Mouse (Mus musculus) liver, embryonic 11.5 days (tissue): Measurements from ENCODE around the gene Spock2. TPM values are rescaled to one million over a fixed set of nuclear protein-coding genes. Genes with fewer than 3 reads are reported as not detected.

Experiments
- ATAC-seq: fragments of 200-750 bp; cut with Nextera tagmentation; replicated peaks from 2 replicates; pipeline ENCODE4 v1.8.0; 2017; ENCODE audit warnings: moderate number of reproducible peaks, mild to moderate bottlenecking, moderate TSS enrichment, moderate library complexity; ENCODE audit not compliant: low FRiP score
- DNase-seq: peaks from one replicate; pipeline ENCODE4 v3.0.0-alpha.2; 2017; ENCODE audit warnings: low spot score
- H3K27ac ChIP-seq: fragments of 300-500 bp; sonication (generic); 2 replicates; pipeline ENCODE4 v1.5.1; 2014; ENCODE audit warnings: mild to moderate bottlenecking, low read depth, low read length, control low read depth
- H3K27me3 ChIP-seq: fragments of 300-500 bp; sonication (generic); replicated peaks from 2 replicates; pipeline ENCODE4 v1.6.1; 2014; ENCODE audit warnings: low read length, mixed read lengths; ENCODE audit not compliant: control insufficient read depth, insufficient read depth
- H3K36me3 ChIP-seq: fragments of 300-500 bp; sonication (generic); 2 replicates; pipeline ENCODE4 v1.6.1; 2014; ENCODE audit warnings: mild to moderate bottlenecking, low read length, moderate library complexity, mixed read lengths; ENCODE audit not compliant: control insufficient read depth, insufficient read depth
- H3K4me1 ChIP-seq: fragments of 300-500 bp; sonication (generic); replicated peaks from 2 replicates; pipeline ENCODE4 v1.6.1; 2014; ENCODE audit warnings: low read length, mixed read lengths; ENCODE audit not compliant: control insufficient read depth, insufficient read depth
- H3K4me2 ChIP-seq: fragments of 300-500 bp; sonication (generic); 2 replicates; pipeline ENCODE4 v1.6.1; 2014; ENCODE audit warnings: mild to moderate bottlenecking, control low read depth, moderate library complexity
- H3K4me3 ChIP-seq: fragments of 300-500 bp; sonication (generic); 2 replicates; pipeline ENCODE4 v1.5.1; 2014; ENCODE audit warnings: low read depth, low read length, control low read depth
- H3K9ac ChIP-seq: fragments of 300-500 bp; sonication (generic); 2 replicates; pipeline ENCODE4 v1.6.1; 2014; ENCODE audit warnings: low read depth, low read length, control low read depth
- H3K9me3 ChIP-seq: fragments of 300-500 bp; sonication (generic); 2 replicates; pipeline ENCODE4 v1.6.1; 2016; ENCODE audit warnings: low read length, inconsistent platforms, mixed read lengths; ENCODE audit not compliant: control insufficient read depth
- WGBS: fragments of 180-500 bp; shearing (Covaris S2); extraction: QIAGEN DNeasy Blood & Tissue Kit; methylation state at CpG from one replicate; pipeline ENCODE4 v1.1.7; 2014; 5-methylcytosine and 5-hydroxymethylcytosine counted together
- polyA plus RNA-seq: library from polyadenylated mRNA; unstranded; fragments of >200 nt; fragmentation: Nextera tagmentation; extraction: Ambion mirVana; gene quantifications from 2 replicates; pipeline ENCODE4 v1.2.1, GENCODE M21; 2014

The Spock2 gene
- polyA plus RNA-seq, 1 experiment from 2014 or later: 0.44 TPM

- WGBS: 83% methylated on average over 10 of the region's 10 CpGs
- no peak overlapping the region for H3K27ac ChIP-seq
- H3K4me3 ChIP-seq: no peak overlapping the region
- H3K9ac ChIP-seq: no peak overlapping the region
- H3K4me1 ChIP-seq: peaks cover 14% of the 10 kb centered on the region
- H3K9me3 ChIP-seq: no peaks in the 10 kb centered on the region
- peaks cover 59% of the 10 kb centered on the region for H3K27me3 ChIP-seq
- DNase-seq (no peak), ATAC-seq (no peak)
- no peaks in the 10 kb centered on the region for H3K36me3 ChIP-seq
- no peak overlapping the region for H3K4me2 ChIP-seq
These were observed 5.0 kb downstream of the Spock2 start for GRCm38 (mm10) chr10:60110908-60111475.

- DNase-seq (no peak), ATAC-seq (no peak)
- peaks cover 33% of the 10 kb centered on the region for H3K27me3 ChIP-seq
- WGBS: 76% methylated on average over 9 of the region's 9 CpGs
- H3K27ac ChIP-seq: no peak overlapping the region
- H3K36me3 ChIP-seq: no peaks in the 10 kb centered on the region
- H3K4me1 ChIP-seq: no peaks in the 10 kb centered on the region
- no peaks in the 10 kb centered on the region for H3K9me3 ChIP-seq
- H3K4me2 ChIP-seq: no peak overlapping the region
- no peak overlapping the region for H3K4me3 ChIP-seq
- H3K9ac ChIP-seq: no peak overlapping the region
These were observed 8.1 kb downstream of the Spock2 start for GRCm38 (mm10) chr10:60113965-60114690.

- 10% methylated on average over 14 of the region's 14 CpGs for WGBS
- H3K27me3 ChIP-seq: peaks cover 22% of the 10 kb centered on the region
- peak overlapping the region; percentile 3; the same call in 1 of the 2 replicates for H3K4me2 ChIP-seq
- no peaks in the 10 kb centered on the region for H3K9me3 ChIP-seq
- H3K4me1 ChIP-seq: no peaks in the 10 kb centered on the region
- no peak overlapping the region for H3K4me3 ChIP-seq
- H3K9ac ChIP-seq: no peak overlapping the region
- no peak overlapping the region for H3K27ac ChIP-seq
- no peak for ATAC-seq
- H3K36me3 ChIP-seq: no peaks in the 10 kb centered on the region
- DNase-seq: peak; percentile 38
These were observed 9.5 kb downstream of the Spock2 start for GRCm38 (mm10) chr10:60115345-60116185.

GRCm38 (mm10) chr10:60116997-60117396 is 11.0 kb downstream of the Spock2 start:
- Histone ChIP-seq H3K4me2 (no peak overlapping the region), H3K9me3 (no peaks in the 10 kb centered on the region), H3K27ac (no peak overlapping the region), H3K27me3 (peaks cover 15% of the 10 kb centered on the region), H3K4me3 (no peak overlapping the region), H3K9ac (no peak overlapping the region), H3K36me3 (no peaks in the 10 kb centered on the region), H3K4me1 (no peaks in the 10 kb centered on the region)
- no peak for DNase-seq
- 51% methylated on average over 4 of the region's 4 CpGs for WGBS
- no peak for ATAC-seq

GRCm38 (mm10) chr10:60118464-60118863 is 12.4 kb downstream of the Spock2 start:
- WGBS: 59% methylated on average over 7 of the region's 7 CpGs
- no peaks in the 10 kb centered on the region for H3K4me1 ChIP-seq
- DNase-seq: no peak
- no peaks in the 10 kb centered on the region for H3K36me3 ChIP-seq
- no peak overlapping the region for H3K9ac ChIP-seq
- H3K9me3 ChIP-seq: no peaks in the 10 kb centered on the region
- no peak overlapping the region for H3K4me3 ChIP-seq
- H3K27me3 ChIP-seq: peaks cover 15% of the 10 kb centered on the region
- no peak overlapping the region for H3K27ac ChIP-seq
- no peak overlapping the region for H3K4me2 ChIP-seq
- ATAC-seq: no peak

- DNase-seq (no peak), ATAC-seq (no peak)
- WGBS: 78% methylated on average over 4 of the region's 4 CpGs
- no peaks in the 10 kb centered on the region for H3K9me3 ChIP-seq
- H3K4me3 ChIP-seq: no peak overlapping the region
- H3K4me2 ChIP-seq: no peak overlapping the region
- H3K4me1 ChIP-seq: no peaks in the 10 kb centered on the region; the same call in 1 of the 2 replicates
- H3K36me3 ChIP-seq: no peaks in the 10 kb centered on the region
- H3K9ac ChIP-seq: no peak overlapping the region
- no peak overlapping the region for H3K27ac ChIP-seq
- peaks cover 5% of the 10 kb centered on the region; the same call in 1 of the 2 replicates for H3K27me3 ChIP-seq
These were observed 14.6 kb downstream of the Spock2 start for GRCm38 (mm10) chr10:60120630-60121029.

GRCm38 (mm10) chr10:60124078-60124477 is 18.1 kb downstream of the Spock2 start:
- Histone ChIP-seq H3K36me3 (no peaks in the 10 kb centered on the region), H3K4me1 (no peaks in the 10 kb centered on the region; the same call in 1 of the 2 replicates), H3K27me3 (peaks cover 3% of the 10 kb centered on the region; the same call in 1 of the 2 replicates), H3K27ac (no peak overlapping the region), H3K9me3 (no peaks in the 10 kb centered on the region), H3K4me2 (no peak overlapping the region), H3K9ac (no peak overlapping the region), H3K4me3 (no peak overlapping the region)
- 59% methylated on average over 6 of the region's 6 CpGs for WGBS
- DNase-seq (no peak), ATAC-seq (no peak)

GRCm38 (mm10) chr10:60125529-60126327 is 19.7 kb downstream of the Spock2 start:
- ATAC-seq (peak; percentile 29; the same call in 1 of the 2 replicates), DNase-seq (no peak)
- no peaks in the 10 kb centered on the region for H3K9me3 ChIP-seq
- H3K4me1 ChIP-seq: no peaks in the 10 kb centered on the region; the same call in 1 of the 2 replicates
- 0 out of 2 replicates have a peak, but pooled peaks cover 3% of the 10 kb centered on the region for H3K27me3 ChIP-seq
- H3K9ac ChIP-seq: no peak overlapping the region
- no peak overlapping the region for H3K27ac ChIP-seq
- peak overlapping the region; percentile 47 for H3K4me2 ChIP-seq
- 21% methylated on average over 22 of the region's 22 CpGs for WGBS
- H3K36me3 ChIP-seq: no peaks in the 10 kb centered on the region
- H3K4me3 ChIP-seq: peak overlapping the region; percentile 26; the same call in 1 of the 2 replicates
